Mouse (Mus musculus): ENCODE measurements around the gene Gm47841.

GRCm38 (mm10) chr15:101041966-101042365 is 5.2 kb downstream of the Gm47841 start:
- TF ChIP-seq EP300 (IDR thresholded peaks at IDR 0.05) (no peak), CTCF (IDR thresholded peaks at IDR 0.05) (no peak)
